Mouse (Mus musculus): ENCODE measurements at regions not wholly inside any gene's neighbourhood (a gene's known extent, or its start where the extent isn't known, plus 50 kb on each side); places are given as distances from the start of the nearest gene placed in this dataset.

DNA sequence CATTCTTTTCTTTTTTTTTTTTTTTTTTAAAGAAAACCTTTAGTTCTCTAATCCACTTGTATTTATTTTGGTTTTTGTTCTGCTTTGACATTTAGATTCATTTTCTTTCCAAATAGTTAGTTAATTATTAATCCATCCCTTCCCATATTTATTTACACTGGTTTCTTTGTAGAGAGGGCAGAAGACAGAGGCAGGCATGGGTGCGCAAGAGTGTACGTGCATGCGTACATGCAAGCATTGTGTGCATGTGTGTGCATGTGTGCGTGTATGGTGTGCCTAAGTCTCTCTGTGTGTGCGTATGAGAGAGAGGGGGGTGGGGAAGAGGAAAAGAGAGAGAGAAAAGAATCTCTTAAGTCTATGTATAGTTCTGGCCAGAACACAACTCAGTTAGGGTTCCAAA lies 215.9 kb upstream of the Krr1 start:
- Histone ChIP-seq H3K9ac (ENCODE audit: low read depth, low read length) (no peak overlapping the region), H3K9me3 (ENCODE audit: control insufficient read depth, low read length) (no peaks in the 10 kb centered on the region), H3K4me1 (ENCODE audit: control insufficient read depth, insufficient read depth, low read length) (0 out of 2 replicates have a peak, but pooled peaks cover 2% of the 10 kb centered on the region), H3K27ac (replicated peaks; ENCODE audit: low read depth, low read length) (no peak overlapping the region), H3K27me3 (replicated peaks; ENCODE audit: control insufficient read depth, insufficient read depth, low read length) (no peaks in the 10 kb centered on the region), H3K4me2 (ENCODE audit: low read depth, low read length) (no peak overlapping the region), H3K36me3 (ENCODE audit: control insufficient read depth, insufficient read depth, low read length) (no peaks in the 10 kb centered on the region), H3K4me3 (ENCODE audit: low read depth, low read length) (no peak overlapping the region)
- WGBS, result 92% methylated on average over 5 of the region's 5 CpGs
- DNase-seq (ENCODE audit: low spot score) (no peak), ATAC-seq (ENCODE audit: low read depth) (no peak)

DNA sequence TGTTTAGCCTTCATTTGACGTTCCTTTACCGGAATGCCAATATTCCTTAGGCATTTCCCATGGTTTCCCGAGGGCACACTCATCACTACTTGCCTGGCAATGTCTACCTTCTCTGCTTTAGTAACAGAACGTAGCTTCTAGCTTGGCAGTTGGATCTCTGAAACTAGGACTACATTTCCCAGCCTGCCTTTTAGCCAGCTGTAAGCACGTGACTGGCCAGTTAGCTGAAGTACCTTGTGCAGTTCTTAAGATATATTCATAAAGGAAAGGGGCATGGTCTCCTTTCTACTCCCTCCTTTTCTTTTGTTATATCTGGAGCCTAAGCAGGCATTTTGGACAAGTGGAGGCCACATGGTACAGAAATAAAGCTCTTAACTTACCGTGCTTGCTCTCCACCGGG lies 214.8 kb upstream of the Krr1 start:
- DNase-seq (ENCODE audit: low spot score) (no peak), ATAC-seq (ENCODE audit: low read depth) (no peak)
- no peak overlapping the region for H3K4me2 ChIP-seq (ENCODE audit: low read depth, low read length)
- H3K27me3 ChIP-seq (replicated peaks; ENCODE audit: control insufficient read depth, insufficient read depth, low read length), result no peaks in the 10 kb centered on the region
- H3K4me1 ChIP-seq (ENCODE audit: control insufficient read depth, insufficient read depth, low read length), result 0 out of 2 replicates have a peak, but pooled peaks cover 2% of the 10 kb centered on the region
- no peak overlapping the region for H3K27ac ChIP-seq (replicated peaks; ENCODE audit: low read depth, low read length)
- H3K9ac ChIP-seq (ENCODE audit: low read depth, low read length), result no peak overlapping the region
- no peaks in the 10 kb centered on the region for H3K36me3 ChIP-seq (ENCODE audit: control insufficient read depth, insufficient read depth, low read length)
- no peaks in the 10 kb centered on the region for H3K9me3 ChIP-seq (ENCODE audit: control insufficient read depth, low read length)
- H3K4me3 ChIP-seq (ENCODE audit: low read depth, low read length), result no peak overlapping the region
- WGBS, result 74% methylated on average over 7 of the region's 7 CpGs

DNA sequence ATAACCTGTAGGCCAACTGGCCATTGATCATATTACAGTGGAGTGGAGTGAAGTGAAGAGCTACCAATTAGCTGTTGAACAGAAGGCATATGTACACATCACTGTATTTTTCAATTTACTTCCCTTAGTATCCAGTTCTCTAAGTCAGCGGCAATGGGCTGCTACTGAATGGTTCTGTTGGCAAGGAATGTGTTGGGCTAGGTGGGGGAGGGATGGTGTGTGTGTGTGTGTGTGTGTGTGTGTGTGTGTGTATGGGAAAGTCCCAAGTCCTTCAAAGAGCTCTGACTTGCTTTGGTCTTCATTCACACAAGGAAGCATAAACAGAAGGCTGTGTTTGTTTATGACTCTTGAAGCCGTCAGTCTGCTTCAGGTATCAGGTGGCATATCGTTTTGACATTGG lies 213.0 kb upstream of the Krr1 start:
- H3K27ac ChIP-seq (replicated peaks; ENCODE audit: low read depth, low read length), result no peak overlapping the region
- no peak overlapping the region for H3K4me3 ChIP-seq (ENCODE audit: low read depth, low read length)
- no peak overlapping the region for H3K9ac ChIP-seq (ENCODE audit: low read depth, low read length)
- H3K9me3 ChIP-seq (ENCODE audit: control insufficient read depth, low read length), result no peaks in the 10 kb centered on the region
- no peak overlapping the region for H3K4me2 ChIP-seq (ENCODE audit: low read depth, low read length)
- H3K27me3 ChIP-seq (replicated peaks; ENCODE audit: control insufficient read depth, insufficient read depth, low read length), result no peaks in the 10 kb centered on the region
- ATAC-seq (ENCODE audit: low read depth) (no peak), DNase-seq (ENCODE audit: low spot score) (no peak)
- H3K4me1 ChIP-seq (ENCODE audit: control insufficient read depth, insufficient read depth, low read length), result 0 out of 2 replicates have a peak, but pooled peaks cover 2% of the 10 kb centered on the region
- WGBS, result 51% methylated on average over 3 of the region's 3 CpGs
- no peaks in the 10 kb centered on the region for H3K36me3 ChIP-seq (ENCODE audit: control insufficient read depth, insufficient read depth, low read length)

DNA sequence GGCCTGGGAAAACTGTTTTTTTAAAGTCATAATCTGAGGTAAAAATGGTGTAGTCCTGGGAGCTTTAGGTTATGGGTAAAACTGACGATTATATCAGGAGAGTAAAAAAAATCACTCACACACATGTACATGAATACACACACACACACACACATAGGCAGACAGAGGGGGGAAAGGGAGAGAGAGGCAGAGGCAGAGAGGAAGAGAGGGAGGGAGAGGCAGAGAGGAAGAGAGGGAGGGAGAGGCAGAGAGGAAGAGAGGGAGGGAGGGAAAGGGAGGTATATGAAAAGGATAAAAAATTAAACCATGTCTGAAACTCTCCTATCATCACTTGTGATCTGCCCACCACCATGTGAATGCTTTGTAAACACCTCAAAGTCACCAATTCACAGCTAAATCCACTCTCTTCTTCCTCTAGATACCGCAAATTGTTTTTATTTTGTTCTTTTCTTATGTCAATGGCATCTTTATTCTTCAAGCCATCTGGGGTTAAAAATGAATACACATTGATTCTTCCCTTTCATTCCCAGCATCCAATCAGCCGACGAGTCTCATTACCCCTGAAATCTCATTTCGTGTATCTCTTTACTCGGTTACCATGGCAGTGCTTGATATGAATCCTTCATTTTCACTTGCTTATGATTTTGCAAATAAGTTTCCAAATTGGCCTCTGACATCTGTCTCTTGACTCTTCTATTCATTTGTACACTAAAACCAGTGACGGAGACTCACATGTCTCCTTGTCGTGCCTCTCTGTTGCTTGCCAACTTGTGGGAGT lies 209.5 kb upstream of the Krr1 start:
- H3K4me1 ChIP-seq (ENCODE audit: control insufficient read depth, insufficient read depth, low read length), result 0 out of 2 replicates have a peak, but pooled peaks cover 5% of the 10 kb centered on the region
- 77% methylated on average over 8 of the region's 8 CpGs for WGBS
- no peak for DNase-seq (ENCODE audit: low spot score)
- no peak overlapping the region for H3K27ac ChIP-seq (replicated peaks; ENCODE audit: low read depth, low read length)
- H3K9ac ChIP-seq (ENCODE audit: low read depth, low read length), result no peak overlapping the region
- H3K9me3 ChIP-seq (ENCODE audit: control insufficient read depth, low read length), result no peaks in the 10 kb centered on the region
- ATAC-seq (ENCODE audit: low read depth), result no peak
- no peaks in the 10 kb centered on the region for H3K27me3 ChIP-seq (replicated peaks; ENCODE audit: control insufficient read depth, insufficient read depth, low read length)
- H3K36me3 ChIP-seq (ENCODE audit: control insufficient read depth, insufficient read depth, low read length), result no peaks in the 10 kb centered on the region
- H3K4me2 ChIP-seq (ENCODE audit: low read depth, low read length), result no peak overlapping the region
- H3K4me3 ChIP-seq (ENCODE audit: low read depth, low read length), result no peak overlapping the region

DNA sequence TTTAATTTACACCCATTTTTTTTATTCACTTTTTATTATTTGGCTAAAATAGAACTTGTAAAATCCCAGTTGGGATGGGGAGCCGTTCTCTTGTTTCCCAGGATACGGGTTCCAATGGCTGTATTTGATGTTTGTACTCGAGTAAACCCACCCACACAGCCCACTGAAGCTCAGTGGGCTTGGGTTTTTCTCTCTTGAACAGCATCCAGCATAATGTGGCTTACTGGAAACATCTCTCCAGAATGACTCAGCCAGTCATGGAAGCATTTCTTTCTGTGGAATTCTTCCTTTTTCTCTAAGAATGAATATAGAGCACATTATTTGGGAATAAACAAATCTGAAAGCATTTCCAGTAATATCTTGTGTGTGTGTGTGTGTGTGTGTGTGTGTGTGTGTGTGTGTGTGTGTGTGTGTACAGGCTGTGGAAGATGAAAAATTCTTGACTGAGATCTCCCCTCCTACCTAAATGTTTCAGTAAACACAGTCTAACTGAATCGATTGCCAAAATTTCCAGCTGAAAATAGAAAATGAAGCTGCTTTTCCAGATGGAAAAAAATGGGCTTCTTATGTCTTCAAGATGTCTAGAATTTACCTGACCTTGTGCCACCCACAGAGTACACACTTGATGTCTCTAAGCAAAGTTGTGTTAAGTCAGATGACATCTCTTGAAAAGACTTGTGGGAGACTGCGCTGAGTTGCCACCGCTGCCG lies 205.3 kb upstream of the Krr1 start:
- Histone ChIP-seq H3K27ac (replicated peaks; ENCODE audit: low read depth, low read length) (peak overlapping the region; percentile 12), H3K9me3 (ENCODE audit: control insufficient read depth, low read length) (no peaks in the 10 kb centered on the region), H3K4me3 (ENCODE audit: low read depth, low read length) (no peak overlapping the region), H3K9ac (ENCODE audit: low read depth, low read length) (no peak overlapping the region), H3K4me2 (ENCODE audit: low read depth, low read length) (no peak overlapping the region), H3K36me3 (ENCODE audit: control insufficient read depth, insufficient read depth, low read length) (no peaks in the 10 kb centered on the region), H3K4me1 (ENCODE audit: control insufficient read depth, insufficient read depth, low read length) (0 out of 2 replicates have a peak, but pooled peaks cover 3% of the 10 kb centered on the region), H3K27me3 (replicated peaks; ENCODE audit: control insufficient read depth, insufficient read depth, low read length) (no peaks in the 10 kb centered on the region)
- DNase-seq (ENCODE audit: low spot score) (peak; percentile 65), ATAC-seq (ENCODE audit: low read depth) (no peak)
- WGBS, result 74% methylated on average over 7 of the region's 7 CpGs

DNA sequence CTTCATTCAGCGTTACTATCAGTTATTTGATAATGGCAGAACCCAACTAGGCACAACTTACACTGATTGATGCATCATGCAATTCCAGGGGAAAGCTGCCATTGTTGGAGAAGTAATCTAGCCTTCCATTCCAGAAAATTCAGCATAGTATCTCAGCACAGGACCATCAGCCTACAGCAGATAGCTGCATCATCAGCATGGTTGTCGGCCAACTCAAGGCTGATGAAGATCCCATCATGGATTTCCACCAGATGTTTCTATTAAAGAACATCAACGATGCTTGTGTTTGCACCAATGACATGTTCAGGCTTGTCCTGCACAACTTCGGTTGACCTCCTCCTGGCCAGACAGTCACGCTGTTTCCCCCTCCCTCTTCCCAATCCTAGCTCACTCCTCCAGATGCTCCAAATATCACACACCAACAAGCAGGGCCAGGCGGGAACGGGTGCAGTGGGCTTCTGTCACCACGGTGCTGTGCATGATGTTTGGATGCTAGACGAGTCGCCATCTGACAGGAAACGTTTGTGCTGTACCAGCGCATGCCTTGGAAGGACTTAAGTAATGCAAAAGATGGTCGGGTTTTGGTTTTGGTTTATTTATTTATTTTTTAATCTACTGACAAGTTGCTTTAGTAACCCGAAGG lies 204.5 kb upstream of the Krr1 start:
- no peak for DNase-seq (ENCODE audit: low spot score)
- H3K9me3 ChIP-seq (ENCODE audit: control insufficient read depth, low read length), result no peaks in the 10 kb centered on the region
- 0 out of 2 replicates have a peak, but pooled peaks cover 3% of the 10 kb centered on the region for H3K4me1 ChIP-seq (ENCODE audit: control insufficient read depth, insufficient read depth, low read length)
- no peak overlapping the region for H3K9ac ChIP-seq (ENCODE audit: low read depth, low read length)
- no peak overlapping the region for H3K4me3 ChIP-seq (ENCODE audit: low read depth, low read length)
- no peaks in the 10 kb centered on the region for H3K27me3 ChIP-seq (replicated peaks; ENCODE audit: control insufficient read depth, insufficient read depth, low read length)
- H3K4me2 ChIP-seq (ENCODE audit: low read depth, low read length), result no peak overlapping the region
- H3K27ac ChIP-seq (replicated peaks; ENCODE audit: low read depth, low read length), result peak overlapping the region; percentile 12
- 88% methylated on average over 14 of the region's 14 CpGs for WGBS
- no peaks in the 10 kb centered on the region for H3K36me3 ChIP-seq (ENCODE audit: control insufficient read depth, insufficient read depth, low read length)
- ATAC-seq (ENCODE audit: low read depth), result no peak

DNA sequence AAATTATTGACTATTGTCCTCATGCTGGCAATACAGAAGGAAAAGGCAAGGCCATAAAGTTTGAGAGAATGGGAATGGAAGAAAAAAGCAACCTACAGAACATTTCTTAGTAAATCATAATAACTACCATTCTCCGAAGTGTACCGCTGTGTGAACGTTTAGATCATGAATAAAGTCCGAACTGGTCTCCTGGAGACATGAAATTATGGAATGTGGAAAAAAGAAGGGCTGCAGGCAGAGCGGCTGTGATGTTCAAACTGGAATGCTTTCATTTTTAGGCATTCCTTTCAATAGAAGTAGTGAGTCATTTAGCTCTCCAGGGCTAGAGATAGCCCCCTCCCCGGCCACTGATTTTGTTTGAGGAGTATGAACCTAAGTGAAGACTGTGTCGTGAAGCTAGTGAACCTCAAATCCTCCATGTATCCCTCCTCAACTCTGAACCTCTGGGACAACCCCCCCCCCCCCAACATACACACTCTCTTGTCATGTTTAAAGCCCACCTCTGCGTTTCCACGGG lies 202.9 kb upstream of the Krr1 start:
- no peak for DNase-seq (ENCODE audit: low spot score)
- 67% methylated on average over 9 of the region's 9 CpGs for WGBS
- H3K4me2 ChIP-seq (ENCODE audit: low read depth, low read length), result no peak overlapping the region

DNA sequence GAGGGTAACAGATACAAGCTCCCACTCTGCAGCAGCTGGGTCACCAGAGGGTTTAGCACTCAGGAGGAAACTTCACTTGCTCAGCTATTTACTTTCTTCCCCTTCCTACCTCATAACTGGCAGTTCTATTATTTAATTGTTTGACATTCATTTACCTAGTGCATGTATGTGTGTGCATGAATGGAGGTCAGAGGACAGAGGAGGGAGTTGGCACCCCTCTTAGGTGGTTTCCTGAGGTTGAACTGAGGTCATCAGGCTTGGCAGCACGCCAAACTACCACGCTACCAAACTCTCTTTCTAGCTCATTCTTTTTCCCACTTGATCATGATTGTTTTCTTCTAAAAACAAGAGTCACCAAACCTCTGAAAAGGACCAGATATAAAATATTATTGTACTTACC lies 202.4 kb upstream of the Krr1 start:
- Histone ChIP-seq H3K36me3 (ENCODE audit: control insufficient read depth, insufficient read depth, low read length) (no peaks in the 10 kb centered on the region), H3K9me3 (ENCODE audit: control insufficient read depth, low read length) (no peaks in the 10 kb centered on the region), H3K4me1 (ENCODE audit: control insufficient read depth, insufficient read depth, low read length) (0 out of 2 replicates have a peak, but pooled peaks cover 3% of the 10 kb centered on the region), H3K4me3 (ENCODE audit: low read depth, low read length) (no peak overlapping the region), H3K9ac (ENCODE audit: low read depth, low read length) (no peak overlapping the region), H3K27me3 (replicated peaks; ENCODE audit: control insufficient read depth, insufficient read depth, low read length) (no peaks in the 10 kb centered on the region), H3K4me2 (ENCODE audit: low read depth, low read length) (no peak overlapping the region), H3K27ac (replicated peaks; ENCODE audit: low read depth, low read length) (no peak overlapping the region)
- no peak for DNase-seq (ENCODE audit: low spot score)
- no peak for ATAC-seq (ENCODE audit: low read depth)
- 61% methylated on average over 2 of the region's 2 CpGs for WGBS

More for the DNA sequence above, 202.9 kb upstream of the Krr1 start:
- H3K27ac ChIP-seq (replicated peaks; ENCODE audit: low read depth, low read length), result no peak overlapping the region
- 0 out of 2 replicates have a peak, but pooled peaks cover 3% of the 10 kb centered on the region for H3K4me1 ChIP-seq (ENCODE audit: control insufficient read depth, insufficient read depth, low read length)
- no peaks in the 10 kb centered on the region for H3K9me3 ChIP-seq (ENCODE audit: control insufficient read depth, low read length)
- no peak overlapping the region for H3K9ac ChIP-seq (ENCODE audit: low read depth, low read length)
- ATAC-seq (ENCODE audit: low read depth), result no peak
- H3K36me3 ChIP-seq (ENCODE audit: control insufficient read depth, insufficient read depth, low read length), result no peaks in the 10 kb centered on the region
- no peak overlapping the region for H3K4me3 ChIP-seq (ENCODE audit: low read depth, low read length)
- no peaks in the 10 kb centered on the region for H3K27me3 ChIP-seq (replicated peaks; ENCODE audit: control insufficient read depth, insufficient read depth, low read length)

All from embryonic facial prominence, embryonic 14.5 days (tissue).